In the genomic region with DNA sequence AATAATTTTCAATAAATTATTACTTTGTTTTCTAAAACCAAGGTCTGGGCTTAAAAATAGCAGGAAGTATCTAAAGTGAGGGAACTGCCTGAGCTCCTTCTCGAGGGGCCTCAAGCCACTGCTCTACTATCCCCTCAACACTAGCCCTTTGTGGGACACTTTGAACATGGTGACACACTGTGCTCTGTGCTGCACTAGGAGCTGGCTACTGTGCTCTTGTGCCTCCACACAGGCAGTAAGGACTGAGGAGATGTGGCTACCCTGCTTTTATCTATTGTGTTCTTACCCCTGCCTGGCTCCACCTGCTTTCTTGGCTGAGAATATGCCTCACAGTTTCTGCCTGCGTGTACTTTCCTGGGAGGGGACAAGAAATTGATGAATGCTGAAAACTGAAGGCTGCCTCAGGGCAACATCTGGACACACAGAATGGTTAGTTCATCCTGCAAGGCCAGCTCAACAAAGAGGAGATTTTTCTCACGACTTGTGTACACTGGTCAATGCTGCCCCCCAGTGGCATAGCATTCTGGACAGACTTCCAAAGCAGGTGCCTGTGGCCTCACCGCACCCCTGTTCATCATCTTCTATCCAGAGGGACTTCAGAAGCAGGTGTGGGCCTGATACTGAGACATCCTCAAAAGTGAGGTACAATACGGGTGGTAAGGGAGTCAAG, we compare ENCODE assay signal across 8 mouse cellular contexts.
DNase-seq lines count a peak whose midpoint lies in the region; ATAC-seq lines count a peak whose summit lies in the region.

No protein-coding gene starts in this region.

- no peak overlapping the region for H3K9ac ChIP-seq in forebrain, embryonic 11.5 days (ENCODE audit: low read length)
- H3K9ac ChIP-seq in forebrain, embryonic 15.5 days (replicated peaks): no peak overlapping the region
- no peak overlapping the region for H3K9ac ChIP-seq in midbrain, embryonic 13.5 days (replicated peaks)

- no peak overlapping the region for H3K27ac ChIP-seq in forebrain, embryonic 11.5 days (ENCODE audit: low read depth, low read length)
- H3K27ac ChIP-seq in forebrain, embryonic 15.5 days (replicated peaks): no peak overlapping the region
- peak overlapping the region; percentile 72 for H3K27ac ChIP-seq in midbrain, embryonic 13.5 days

- H3K36me3 ChIP-seq in forebrain, embryonic 11.5 days (ENCODE audit: control insufficient read depth, insufficient read depth, low read length): no peaks in the 10 kb centered on the region; the same call in 1 of the 2 replicates
- H3K36me3 ChIP-seq in forebrain, embryonic 15.5 days: peaks cover 52% of the 10 kb centered on the region
- peaks cover 96% of the 10 kb centered on the region for H3K36me3 ChIP-seq in midbrain, embryonic 13.5 days

- WGBS in forebrain, embryonic 11.5 days: 61% methylated on average over 5 of the region's 5 CpGs
- WGBS in forebrain, embryonic 15.5 days: 58% methylated on average over 5 of the region's 5 CpGs
- 63% methylated on average over 5 of the region's 5 CpGs for WGBS in midbrain, embryonic 13.5 days

- ATAC-seq in forebrain, embryonic 11.5 days (replicated peaks; ENCODE audit: low FRiP score): no peak
- ATAC-seq in forebrain, embryonic 15.5 days (replicated peaks): no peak
- ATAC-seq in frontal cortex, adult (ENCODE audit: low TSS enrichment): peak; percentile 45; the same call in 1 of the 2 replicates
- ATAC-seq in midbrain, embryonic 13.5 days: peak; percentile 61; the same call in 1 of the 2 replicates

- H3K9me3 ChIP-seq in forebrain, embryonic 11.5 days (ENCODE audit: control insufficient read depth, low read length): no peaks in the 10 kb centered on the region
- H3K9me3 ChIP-seq in forebrain, embryonic 15.5 days: no peaks in the 10 kb centered on the region
- H3K9me3 ChIP-seq in midbrain, embryonic 13.5 days: no peaks in the 10 kb centered on the region

- no peaks in the 10 kb centered on the region for H3K27me3 ChIP-seq in forebrain, embryonic 11.5 days (ENCODE audit: control insufficient read depth, insufficient read depth, low read length)
- H3K27me3 ChIP-seq in forebrain, embryonic 15.5 days: no peaks in the 10 kb centered on the region
- H3K27me3 ChIP-seq in midbrain, embryonic 13.5 days: no peaks in the 10 kb centered on the region

- no peak overlapping the region for H3K4me2 ChIP-seq in forebrain, embryonic 11.5 days (ENCODE audit: low read depth, low read length, severe bottlenecking)
- H3K4me2 ChIP-seq in forebrain, embryonic 15.5 days (replicated peaks): no peak overlapping the region
- H3K4me2 ChIP-seq in midbrain, embryonic 13.5 days (replicated peaks): no peak overlapping the region

- H3K4me1 ChIP-seq in forebrain, embryonic 11.5 days (replicated peaks; ENCODE audit: control insufficient read depth, insufficient read depth, low read length): no peaks in the 10 kb centered on the region
- no peaks in the 10 kb centered on the region for H3K4me1 ChIP-seq in forebrain, embryonic 15.5 days
- 0 out of 2 replicates have a peak, but pooled peaks cover 2% of the 10 kb centered on the region for H3K4me1 ChIP-seq in midbrain, embryonic 13.5 days (replicated peaks)

- DNase-seq in forebrain, embryonic 11.5 days (ENCODE audit: low spot score): peak; percentile 76
- DNase-seq in B cell, adult 2 months: peak; percentile 3 to 4
- peak; percentile 3 for DNase-seq in c-Kit-positive CD71-negative TER-119-negative erythroid progenitor cells, embryonic 14.5 days (ENCODE audit: low read depth)
- peak; percentile 63 to 72 for DNase-seq in layer of hippocampus, postnatal 10 days (ENCODE audit: low spot score in 2 of 2)
- peak; percentile 31 to 39 for DNase-seq in thymus, postnatal 36 days

- H3K4me3 ChIP-seq in forebrain, embryonic 11.5 days (ENCODE audit: low read depth, low read length): no peak overlapping the region
- no peak overlapping the region for H3K4me3 ChIP-seq in forebrain, embryonic 15.5 days
- no peak overlapping the region for H3K4me3 ChIP-seq in midbrain, embryonic 13.5 days (replicated peaks)

Comparison
In these comparisons a context has a peak if more than half of its experiments do, and no peak if none do; other contexts are left out.
1. ATAC-seq: peak in frontal cortex, adult (single experiment) and midbrain, embryonic 13.5 days (single experiment); none in forebrain, embryonic 11.5 days (single experiment) and forebrain, embryonic 15.5 days (single experiment).
2. DNase-seq: peak in every context shown above with its lines; median percentile 76 in forebrain, embryonic 11.5 days; 68 in layer of hippocampus, postnatal 10 days; 35 in thymus, postnatal 36 days; 4 in B cell, adult 2 months; 3 in c-Kit-positive CD71-negative TER-119-negative erythroid progenitor cells, embryonic 14.5 days.